Mouse (Mus musculus) liver, embryonic 14.5 days (tissue): ENCODE data around the gene Evi5. TPM values are rescaled to one million over a fixed set of nuclear protein-coding genes. Genes with fewer than 3 reads are reported as not detected.

Experiments
- ATAC-seq: fragments of 200-750 bp; cut with Nextera tagmentation; 2 replicates; pipeline ENCODE4 v1.8.0; 2017; ENCODE audit warnings: moderate number of reproducible peaks, mild to moderate bottlenecking, moderate library complexity; ENCODE audit not compliant: insufficient read depth
- DNase-seq, 3 experiments: peaks; one replicate each; pipeline ENCODE4 v3.0.0-alpha.2; 2012 to 2013; ENCODE audit warnings: low read depth in 3 of 3, low spot score in 3 of 3
- H3K27ac ChIP-seq: fragments of 300-500 bp; sonication (generic); 2 replicates; pipeline ENCODE4 v1.5.1; 2014; ENCODE audit warnings: moderate library complexity, mild to moderate bottlenecking, control low read depth, inconsistent platforms
- H3K27me3 ChIP-seq: fragments of 300-500 bp; sonication (generic); 2 replicates; pipeline ENCODE4 v1.6.1; 2014; ENCODE audit warnings: mild to moderate bottlenecking, low read length, moderate library complexity; ENCODE audit not compliant: control insufficient read depth, insufficient read depth
- H3K36me3 ChIP-seq: fragments of 300-500 bp; sonication (generic); replicated peaks from 2 replicates; pipeline ENCODE4 v1.6.1; 2014; ENCODE audit warnings: low read depth; ENCODE audit not compliant: control insufficient read depth, insufficient read depth
- H3K4me1 ChIP-seq, 2 experiments: fragments of 200-500 bp in 1 of 2; fragments of 300-500 bp in 1 of 2; sonication (generic) in 1 of 2; replicated peaks; 2 replicates each; pipeline ENCODE4 v1.6.1; 2012 to 2014; ENCODE audit warnings: antibody characterized with exemption in 1 of 2, inconsistent platforms in 1 of 2, low read length in 1 of 2; ENCODE audit not compliant: control insufficient read depth in 2 of 2, insufficient read depth in 2 of 2
- H3K4me2 ChIP-seq: fragments of 300-500 bp; sonication (generic); 2 replicates; pipeline ENCODE4 v1.6.1; 2014; ENCODE audit warnings: low read depth, mild to moderate bottlenecking, control low read depth, moderate library complexity
- H3K4me3 ChIP-seq, 2 experiments: fragments of 200-500 bp in 1 of 2; fragments of 300-500 bp in 1 of 2; sonication (generic) in 1 of 2; 2 replicates each; pipeline ENCODE4 v1.5.1; 2012 to 2014; ENCODE audit warnings: low read depth in 2 of 2, low read length in 2 of 2, mild to moderate bottlenecking in 2 of 2, control low read depth in 1 of 2, inconsistent platforms in 1 of 2, moderate library complexity in 1 of 2; ENCODE audit not compliant: insufficient read depth in 1 of 2
- H3K9ac ChIP-seq: fragments of 300-500 bp; sonication (generic); replicated peaks from 2 replicates; pipeline ENCODE4 v1.6.1; 2014; ENCODE audit warnings: mild to moderate bottlenecking, control low read depth, moderate library complexity
- H3K9me3 ChIP-seq: fragments of 300-500 bp; sonication (generic); 2 replicates; pipeline ENCODE4 v1.6.1; 2016; ENCODE audit warnings: low read length, mixed read lengths; ENCODE audit not compliant: control insufficient read depth
- CTCF ChIP-seq: IDR thresholded peaks from 2 replicates; pipeline ENCODE4 v1.5.1; 2016; ENCODE audit warnings: antibody characterized with exemption, low read depth, control low read depth
- EP300 ChIP-seq: IDR thresholded peaks from 2 replicates; pipeline ENCODE4 v1.6.1; 2016; ENCODE audit warnings: antibody characterized with exemption, low read depth
- WGBS: fragments of 180-500 bp; shearing (Covaris S2); extraction: QIAGEN DNeasy Blood & Tissue Kit; methylation state at CpG from one replicate; pipeline ENCODE4 v1.1.7; 2014; ENCODE audit not compliant: insufficient replicate concordance; 5-methylcytosine and 5-hydroxymethylcytosine counted together
- polyA plus RNA-seq, 2 experiments: library from polyadenylated mRNA; depleted of rRNA in 1 of 2; stranded (reverse) in 1 of 2; unstranded in 1 of 2; fragments of >200 nt; fragmentation: Nextera tagmentation in 1 of 2; extraction: Ambion mirVana in 1 of 2; gene quantifications; 2 replicates each; pipeline versions ENCODE4 v1.2.1 to v1.2.3; 2012 to 2014

Gene Evi5
- polyA plus RNA-seq, 2 experiments, result 22.7 to 41.4 TPM

DNA sequence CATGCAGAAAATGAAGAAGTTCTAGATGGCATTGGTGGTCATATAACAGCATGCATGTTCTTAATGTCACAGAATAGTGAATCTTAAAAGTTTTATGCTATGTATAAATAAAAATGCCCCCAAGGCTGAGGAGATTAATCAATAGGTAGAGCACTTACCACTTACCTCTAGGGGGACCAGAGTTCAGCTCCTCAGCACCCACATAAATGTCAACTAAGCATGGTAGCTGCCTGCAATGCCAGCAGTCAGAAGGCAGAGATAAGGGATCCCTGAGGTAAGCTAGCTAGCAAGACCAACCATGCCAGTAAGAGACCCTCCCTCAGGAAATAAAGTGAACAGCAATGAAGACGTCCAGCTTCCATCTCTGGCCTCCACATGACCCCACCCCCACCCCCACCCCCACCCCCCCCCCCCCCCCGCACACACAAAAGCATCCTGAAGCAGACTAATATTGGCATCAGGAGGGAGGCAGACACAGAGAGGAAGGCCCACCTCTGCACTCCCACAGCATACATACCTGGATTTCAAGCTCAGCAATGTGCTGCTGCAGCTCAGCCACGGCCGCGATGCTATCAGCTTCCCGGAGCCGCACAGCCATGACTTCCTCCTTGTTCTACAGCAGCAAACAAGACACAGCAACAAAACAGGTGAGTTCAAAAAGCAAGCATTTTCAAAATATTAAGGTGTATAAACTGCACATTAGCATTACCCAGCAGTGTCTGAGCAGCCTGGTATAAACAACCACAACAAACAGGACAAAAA is 87.0 kb downstream of the Evi5 start:
- H3K4me3 ChIP-seq, result no peak overlapping the region
- 56% methylated on average over 7 of the region's 7 CpGs for WGBS
- no peaks in the 10 kb centered on the region for H3K27me3 ChIP-seq

DNA sequence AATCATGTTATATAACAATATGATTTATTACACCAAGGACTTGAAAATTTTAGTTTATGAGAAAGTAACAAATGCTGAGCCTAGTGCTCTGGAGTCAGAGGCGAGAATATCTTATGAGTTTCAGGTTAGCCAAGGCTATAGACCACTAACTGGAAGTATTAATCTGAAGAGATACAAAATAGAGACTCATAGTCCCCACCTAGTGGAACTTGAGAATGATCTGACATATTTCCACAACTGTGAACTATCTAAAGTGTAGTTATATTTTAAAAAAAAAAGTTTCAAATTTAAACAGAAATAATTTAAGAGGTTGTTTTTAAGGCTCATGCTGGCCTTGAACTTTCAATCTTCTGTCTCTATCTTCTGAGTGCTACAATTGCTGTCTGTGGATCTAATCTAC is 92.5 kb downstream of the Evi5 start:
- Histone ChIP-seq H3K4me3 (no peak overlapping the region), H3K4me1 (no peaks in the 10 kb centered on the region), H3K9ac (no peak overlapping the region), H3K36me3 (peaks cover 44% of the 10 kb centered on the region), H3K27ac (no peak overlapping the region), H3K9me3 (no peaks in the 10 kb centered on the region), H3K4me2 (no peak overlapping the region), H3K27me3 (no peaks in the 10 kb centered on the region)
- no peak for DNase-seq
- 87% methylated on average over 1 of the region's 1 CpGs for WGBS
- no peak for ATAC-seq
- TF ChIP-seq CTCF (no peak), EP300 (no peak)

More for the DNA sequence above, 87.0 kb downstream of the Evi5 start:
- no peak for TF ChIP-seq CTCF
- no peak for TF ChIP-seq EP300
- Histone ChIP-seq H3K36me3 (peaks cover 55% of the 10 kb centered on the region), H3K9ac (no peak overlapping the region), H3K4me2 (no peak overlapping the region), H3K4me1 (no peaks in the 10 kb centered on the region), H3K9me3 (no peaks in the 10 kb centered on the region), H3K27ac (no peak overlapping the region)
- DNase-seq (no peak), ATAC-seq (no peak)

DNA sequence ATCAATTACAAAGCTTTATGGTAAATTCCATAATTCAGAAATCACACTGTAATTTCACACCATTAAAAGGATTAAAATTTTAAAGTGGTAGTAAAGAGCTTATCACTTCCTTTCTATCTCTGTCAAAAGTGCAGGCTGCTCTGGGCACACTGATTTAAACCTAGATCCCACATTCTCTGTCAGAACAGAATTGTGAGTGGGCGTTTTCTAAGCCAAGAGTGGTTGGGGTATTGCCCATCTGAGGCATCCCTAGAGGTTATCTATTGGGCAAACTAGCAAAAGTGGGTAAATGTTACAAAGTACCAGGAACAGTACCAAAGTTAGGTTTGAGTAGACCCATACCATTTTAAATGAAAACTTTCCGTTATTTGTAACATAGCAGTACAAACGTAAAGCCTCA is 96.1 kb downstream of the Evi5 start:
- Histone ChIP-seq H3K36me3 (peaks cover 20% of the 10 kb centered on the region), H3K4me1 (0 out of 4 replicates have a peak, but pooled peaks cover 0 to 2% of the 10 kb centered on the region in 2 experiments), H3K27ac (no peak overlapping the region), H3K27me3 (no peaks in the 10 kb centered on the region), H3K4me2 (no peak overlapping the region), H3K9me3 (no peaks in the 10 kb centered on the region), H3K4me3 (no peak overlapping the region), H3K9ac (no peak overlapping the region)
- DNase-seq (no peak), ATAC-seq (no peak)
- WGBS, result 73% methylated on average over 3 of the region's 3 CpGs
- TF ChIP-seq EP300 (no peak), CTCF (no peak)

DNA sequence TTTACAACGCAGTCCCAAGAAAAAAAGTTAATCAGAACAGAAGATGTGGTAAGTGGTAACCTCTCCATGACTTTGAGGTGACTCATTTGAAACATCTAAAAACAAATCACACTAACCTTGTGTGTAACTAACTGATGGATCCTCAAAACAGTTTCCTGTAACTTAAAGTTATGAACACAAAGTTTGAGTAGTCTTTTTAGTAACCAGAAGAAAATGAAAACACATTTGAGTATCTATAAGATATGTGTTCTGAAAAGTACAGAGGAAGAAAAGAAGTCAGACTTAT is 97.4 kb downstream of the Evi5 start:
- Histone ChIP-seq H3K4me1 (0 out of 4 replicates have a peak, but pooled peaks cover 0 to 2% of the 10 kb centered on the region in 2 experiments), H3K27me3 (no peaks in the 10 kb centered on the region), H3K4me2 (no peak overlapping the region), H3K4me3 (no peak overlapping the region), H3K9me3 (no peaks in the 10 kb centered on the region), H3K36me3 (peaks cover 9% of the 10 kb centered on the region), H3K9ac (no peak overlapping the region), H3K27ac (no peak overlapping the region)
- no peak for ATAC-seq
- no peak for DNase-seq
- WGBS, result 79% methylated on average over 1 of the region's 1 CpGs
- TF ChIP-seq CTCF (no peak), EP300 (no peak)

DNA sequence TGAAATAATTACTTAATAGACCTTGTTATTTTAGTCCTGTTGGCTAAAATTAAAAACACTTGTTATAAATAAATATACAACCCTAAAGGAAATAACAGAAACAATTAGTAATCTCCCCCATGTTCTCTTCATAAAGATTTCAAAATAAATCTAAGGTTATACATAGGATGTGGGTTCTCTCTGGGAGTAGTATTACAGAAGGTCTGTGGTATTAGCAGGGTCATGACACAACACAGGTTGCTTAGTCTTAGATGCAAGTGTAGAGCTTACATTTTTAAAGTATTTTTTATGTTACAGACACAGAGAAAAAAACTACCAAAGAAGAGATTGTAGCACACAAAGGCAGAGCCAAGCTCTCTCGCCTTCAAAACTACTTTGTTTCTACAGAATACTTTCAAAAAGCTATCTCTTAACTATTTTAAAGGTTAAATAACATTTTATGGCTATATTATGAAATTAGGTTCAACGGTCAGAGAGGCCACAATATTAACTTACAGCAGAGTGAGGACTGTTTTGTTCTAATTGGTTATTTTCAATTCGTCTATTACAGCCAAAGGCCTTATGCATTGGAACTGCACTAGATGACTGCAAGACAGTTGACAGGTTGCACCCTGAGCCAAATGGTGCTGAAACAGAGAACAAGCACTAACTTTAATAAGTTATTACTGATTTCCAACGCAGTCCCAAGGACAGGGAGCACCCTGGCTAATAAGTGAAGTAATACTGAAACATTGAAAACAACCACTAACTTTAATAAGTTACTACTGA is 97.9 kb downstream of the Evi5 start:
- no peak overlapping the region for H3K9ac ChIP-seq
- peaks cover 11% of the 10 kb centered on the region for H3K36me3 ChIP-seq
- H3K4me1 ChIP-seq, result 0 out of 4 replicates have a peak, but pooled peaks cover 0 to 2% of the 10 kb centered on the region in 2 experiments
- H3K27ac ChIP-seq, result no peak overlapping the region
- no peak overlapping the region for H3K4me3 ChIP-seq
- ATAC-seq, result no peak
- no peaks in the 10 kb centered on the region for H3K9me3 ChIP-seq
- no peak for DNase-seq
- H3K27me3 ChIP-seq, result no peaks in the 10 kb centered on the region
- no peak overlapping the region for H3K4me2 ChIP-seq
- 86% methylated on average over 4 of the region's 4 CpGs for WGBS
- TF ChIP-seq CTCF (no peak), EP300 (no peak)
